Mouse (Mus musculus) limb, embryonic 12.5 days (tissue): ENCODE measurements at regions not wholly inside any gene's neighbourhood (a gene's known extent, or its start where the extent isn't known, plus 50 kb on each side); places are given as distances from the start of the nearest gene placed in this dataset.

Experiments
- ATAC-seq: fragments of 200-750 bp; cut with Nextera tagmentation; 2 replicates; pipeline ENCODE4 v1.8.0; 2017; ENCODE audit warnings: low read depth, moderate TSS enrichment; ENCODE audit not compliant: insufficient number of reproducible peaks, insufficient read depth, low FRiP score, low TSS enrichment
- H3K27ac ChIP-seq: fragments of 300-500 bp; sonication (generic); 2 replicates; pipeline ENCODE4 v1.5.1; 2016; ENCODE audit warnings: mild to moderate bottlenecking, moderate library complexity
- H3K27me3 ChIP-seq: fragments of 300-500 bp; sonication (generic); 2 replicates; pipeline ENCODE4 v1.6.1; 2016; ENCODE audit warnings: mild to moderate bottlenecking, moderate library complexity
- H3K36me3 ChIP-seq: fragments of 300-500 bp; sonication (generic); 2 replicates; pipeline ENCODE4 v1.6.1; 2016; ENCODE audit warnings: mild to moderate bottlenecking, moderate library complexity
- H3K4me1 ChIP-seq: fragments of 300-500 bp; sonication (generic); replicated peaks from 2 replicates; pipeline ENCODE4 v1.6.1; 2016
- H3K4me2 ChIP-seq: fragments of 300-500 bp; sonication (generic); 2 replicates; pipeline ENCODE4 v1.6.1; 2016; ENCODE audit warnings: mild to moderate bottlenecking, moderate library complexity
- H3K4me3 ChIP-seq: fragments of 300-500 bp; sonication (generic); replicated peaks from 2 replicates; pipeline ENCODE4 v1.5.1; 2016; ENCODE audit warnings: mild to moderate bottlenecking
- H3K9ac ChIP-seq: fragments of 300-500 bp; sonication (generic); replicated peaks from 2 replicates; pipeline ENCODE4 v1.6.1; 2016; ENCODE audit warnings: mild to moderate bottlenecking, moderate library complexity
- H3K9me3 ChIP-seq: fragments of 300-500 bp; sonication (generic); 2 replicates; pipeline ENCODE4 v1.6.1; 2016; ENCODE audit warnings: mild to moderate bottlenecking, moderate library complexity
- WGBS: fragments of 180-500 bp; shearing (Covaris S2); methylation state at CpG from one replicate; pipeline ENCODE4 v1.1.7; 2016; 5-methylcytosine and 5-hydroxymethylcytosine counted together

GRCm38 (mm10) chr1:119290165-119290916 is 131.7 kb downstream of the Inhbb start:
- Histone ChIP-seq H3K36me3 (no peaks in the 10 kb centered on the region), H3K9me3 (no peaks in the 10 kb centered on the region), H3K27ac (no peak overlapping the region), H3K4me3 (no peak overlapping the region), H3K4me2 (no peak overlapping the region), H3K9ac (no peak overlapping the region), H3K4me1 (no peaks in the 10 kb centered on the region), H3K27me3 (no peaks in the 10 kb centered on the region)
- no peak for ATAC-seq
- WGBS: 74% methylated on average over 8 of the region's 9 CpGs

DNA sequence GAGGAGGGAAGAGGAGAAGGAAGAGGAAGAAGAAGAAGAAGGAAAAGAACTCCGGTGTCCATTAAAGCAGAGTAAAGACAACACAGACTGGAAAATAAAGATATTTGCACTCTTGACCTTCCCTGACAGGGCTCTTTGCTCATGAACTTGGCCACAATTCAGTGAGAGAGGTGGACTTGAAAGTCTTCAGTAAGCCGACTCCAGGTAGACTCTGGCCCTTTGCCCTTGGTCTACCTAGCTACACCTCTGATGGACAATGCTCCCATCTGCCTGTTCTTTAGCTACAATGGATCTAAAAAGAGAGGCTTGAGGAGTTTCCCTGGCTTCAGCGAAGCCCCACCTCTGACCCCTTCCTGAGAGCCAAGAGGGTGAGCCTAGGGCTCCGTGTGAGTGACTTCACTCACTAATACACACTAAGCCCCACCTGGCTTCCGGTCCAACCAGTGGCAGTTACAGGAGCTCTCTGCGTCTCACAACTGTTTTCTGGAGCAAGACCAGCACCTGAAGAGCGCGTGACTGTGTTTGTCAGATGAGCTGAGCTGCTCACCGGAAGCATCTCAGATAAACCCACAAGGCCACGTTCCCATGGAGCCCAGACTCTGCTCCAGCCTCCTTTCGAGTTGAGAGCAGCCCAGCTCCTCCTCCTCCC is 132.4 kb downstream of the Inhbb start:
- no peak overlapping the region for H3K4me3 ChIP-seq
- no peak overlapping the region for H3K9ac ChIP-seq
- no peaks in the 10 kb centered on the region for H3K36me3 ChIP-seq
- no peaks in the 10 kb centered on the region for H3K4me1 ChIP-seq
- WGBS: 79% methylated on average over 11 of the region's 11 CpGs
- no peak overlapping the region for H3K4me2 ChIP-seq
- no peaks in the 10 kb centered on the region for H3K9me3 ChIP-seq
- H3K27ac ChIP-seq: no peak overlapping the region
- H3K27me3 ChIP-seq: no peaks in the 10 kb centered on the region
- ATAC-seq: no peak

- WGBS: 85% methylated on average over 1 of the region's 1 CpGs
- Histone ChIP-seq H3K9ac (no peak overlapping the region), H3K4me3 (no peak overlapping the region), H3K27me3 (no peaks in the 10 kb centered on the region), H3K27ac (no peak overlapping the region), H3K36me3 (no peaks in the 10 kb centered on the region), H3K4me1 (no peaks in the 10 kb centered on the region), H3K9me3 (no peaks in the 10 kb centered on the region), H3K4me2 (no peak overlapping the region)
- ATAC-seq: no peak
These were observed 139.6 kb downstream of the Inhbb start for GRCm38 (mm10) chr1:119282416-119282815.

- no peaks in the 10 kb centered on the region for H3K27me3 ChIP-seq
- no peak overlapping the region for H3K4me3 ChIP-seq
- H3K9ac ChIP-seq: no peak overlapping the region
- H3K36me3 ChIP-seq: no peaks in the 10 kb centered on the region
- WGBS: 80% methylated on average over 3 of the region's 3 CpGs
- no peak for ATAC-seq
- no peaks in the 10 kb centered on the region for H3K4me1 ChIP-seq
- H3K4me2 ChIP-seq: no peak overlapping the region
- H3K27ac ChIP-seq: no peak overlapping the region
- H3K9me3 ChIP-seq: no peaks in the 10 kb centered on the region
These were observed 142.8 kb downstream of the Inhbb start for GRCm38 (mm10) chr1:119279261-119279660.

DNA sequence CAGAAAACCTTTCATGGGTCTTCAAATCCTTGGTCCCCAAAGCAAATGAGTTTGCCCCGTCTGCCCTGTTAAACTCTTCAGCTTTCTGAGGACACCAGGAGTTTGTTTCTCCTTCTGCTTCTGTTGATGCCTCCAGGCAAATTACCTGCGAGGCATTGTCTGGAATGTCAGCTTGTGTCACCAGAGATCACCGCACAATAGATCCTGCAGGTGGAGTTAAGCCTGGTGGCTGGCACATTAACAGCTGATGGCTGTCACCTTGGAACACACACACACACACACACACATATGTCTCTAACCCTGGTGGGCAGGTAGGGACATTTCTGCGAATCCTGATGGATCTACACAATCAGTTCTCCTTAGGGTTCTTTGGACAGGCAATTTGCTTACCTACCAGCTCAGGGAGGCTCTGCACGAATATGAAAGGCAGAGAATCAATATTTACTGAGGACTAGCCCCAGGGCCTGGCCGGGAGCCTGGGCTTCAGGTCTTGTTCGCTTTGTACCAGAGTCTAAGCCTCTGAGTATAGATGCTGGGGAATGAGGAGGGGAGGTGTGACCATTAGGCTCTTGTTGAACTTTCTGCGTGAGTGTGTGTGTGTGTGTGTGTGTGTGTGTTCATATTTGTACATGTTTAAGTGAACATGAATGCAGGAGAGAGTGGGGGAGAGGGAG is 143.4 kb downstream of the Inhbb start:
- H3K4me3 ChIP-seq: no peak overlapping the region
- H3K27me3 ChIP-seq: no peaks in the 10 kb centered on the region
- H3K4me2 ChIP-seq: no peak overlapping the region
- 80% methylated on average over 8 of the region's 8 CpGs for WGBS
- H3K36me3 ChIP-seq: no peaks in the 10 kb centered on the region
- no peak for ATAC-seq
- H3K9me3 ChIP-seq: no peaks in the 10 kb centered on the region
- no peaks in the 10 kb centered on the region for H3K4me1 ChIP-seq
- no peak overlapping the region for H3K27ac ChIP-seq
- H3K9ac ChIP-seq: no peak overlapping the region

DNA sequence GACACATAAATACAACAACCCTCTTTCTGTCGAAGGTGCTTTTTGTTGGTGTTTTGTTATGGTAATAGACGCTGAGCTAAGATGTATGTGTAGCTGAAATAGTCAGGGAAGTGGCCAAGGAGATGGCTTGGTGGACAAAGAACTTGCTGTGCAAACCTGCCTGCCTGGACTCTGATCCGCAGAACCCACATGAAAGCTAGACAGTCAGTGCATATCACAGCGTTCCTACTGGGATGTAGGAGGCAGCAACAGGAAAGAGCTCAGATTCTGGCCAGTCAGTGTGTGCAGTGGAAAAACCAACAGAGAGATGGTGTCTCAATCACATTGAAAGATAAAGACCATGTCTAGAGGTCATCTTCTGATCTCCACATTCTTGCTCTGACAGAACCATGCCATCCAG is 144.1 kb downstream of the Inhbb start:
- H3K9me3 ChIP-seq: no peaks in the 10 kb centered on the region
- H3K36me3 ChIP-seq: no peaks in the 10 kb centered on the region
- H3K4me3 ChIP-seq: no peak overlapping the region
- H3K9ac ChIP-seq: no peak overlapping the region
- H3K27ac ChIP-seq: no peak overlapping the region
- no peak for ATAC-seq
- H3K27me3 ChIP-seq: no peaks in the 10 kb centered on the region
- WGBS: 82% methylated on average over 4 of the region's 4 CpGs
- no peak overlapping the region for H3K4me2 ChIP-seq
- no peaks in the 10 kb centered on the region for H3K4me1 ChIP-seq

DNA sequence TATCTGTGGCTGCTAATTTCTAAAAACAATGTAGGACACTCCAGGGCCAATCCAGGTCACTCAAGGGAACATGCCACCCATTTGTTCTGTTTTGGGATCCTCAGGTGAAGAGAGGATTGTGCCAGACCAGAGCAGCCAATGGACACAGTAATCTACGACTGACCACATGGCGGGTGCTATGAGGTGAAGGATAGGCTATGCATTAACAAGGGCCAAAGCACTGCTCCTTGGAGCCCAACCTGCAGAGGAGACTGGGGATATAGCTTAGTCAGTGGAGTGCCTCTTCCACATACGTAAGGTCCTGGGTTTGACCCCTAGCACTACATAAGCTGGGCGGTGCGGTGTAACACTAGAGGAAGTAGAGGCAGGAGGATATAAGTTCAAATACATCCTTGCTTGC is 156.0 kb downstream of the Inhbb start:
- no peaks in the 10 kb centered on the region for H3K36me3 ChIP-seq
- H3K9ac ChIP-seq: no peak overlapping the region
- no peak for ATAC-seq
- WGBS: 92% methylated on average over 5 of the region's 5 CpGs
- H3K9me3 ChIP-seq: peaks cover 9% of the 10 kb centered on the region; the same call in 1 of the 2 replicates
- no peaks in the 10 kb centered on the region for H3K4me1 ChIP-seq
- no peak overlapping the region for H3K27ac ChIP-seq
- no peak overlapping the region for H3K4me3 ChIP-seq
- no peak overlapping the region for H3K4me2 ChIP-seq
- no peaks in the 10 kb centered on the region for H3K27me3 ChIP-seq

DNA sequence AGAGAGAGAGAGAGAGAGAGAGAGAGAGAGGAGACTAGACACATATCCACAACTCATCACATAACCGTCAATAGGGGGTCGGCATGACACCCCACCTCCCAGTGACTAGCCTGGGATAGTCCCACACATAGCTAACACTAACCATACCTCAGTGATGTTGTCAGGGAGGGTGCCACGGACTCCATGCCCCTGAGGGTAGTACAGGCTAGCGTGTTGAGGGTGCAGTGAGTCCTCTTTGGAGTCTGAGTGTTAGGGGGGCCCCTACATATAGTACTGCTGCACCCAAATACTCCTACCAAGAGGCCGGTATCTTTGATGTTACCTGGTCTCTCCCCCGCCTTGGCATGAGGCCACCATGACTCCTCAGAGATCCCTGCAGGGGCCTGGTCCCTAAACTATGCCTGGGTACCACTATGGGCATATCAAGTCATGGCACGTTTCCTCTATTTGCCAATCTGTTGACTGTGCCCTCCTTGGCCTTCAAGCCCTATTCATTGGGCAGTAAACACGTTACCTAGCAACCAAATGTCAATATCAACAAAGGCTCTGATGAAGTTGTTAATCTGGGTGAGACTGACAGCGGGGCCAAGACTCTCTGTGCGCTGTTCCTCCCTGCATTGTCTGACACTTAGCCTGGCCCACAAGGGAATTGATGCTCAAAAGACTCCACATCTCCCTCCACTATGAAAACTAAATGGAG is 156.7 kb downstream of the Inhbb start:
- 0 out of 2 replicates have a peak, but pooled peaks have one; percentile 20 for ATAC-seq
- no peak overlapping the region for H3K4me2 ChIP-seq
- H3K4me3 ChIP-seq: no peak overlapping the region
- H3K27me3 ChIP-seq: no peaks in the 10 kb centered on the region
- H3K36me3 ChIP-seq: no peaks in the 10 kb centered on the region
- WGBS: 78% methylated on average over 10 of the region's 10 CpGs
- no peak overlapping the region for H3K27ac ChIP-seq
- no peak overlapping the region for H3K9ac ChIP-seq
- H3K9me3 ChIP-seq: peaks cover 9% of the 10 kb centered on the region; the same call in 1 of the 2 replicates
- no peaks in the 10 kb centered on the region for H3K4me1 ChIP-seq

GRCm38 (mm10) chr1:119259455-119259854 is 162.6 kb downstream of the Inhbb start:
- Histone ChIP-seq H3K36me3 (no peaks in the 10 kb centered on the region), H3K9me3 (0 out of 2 replicates have a peak, but pooled peaks cover 3% of the 10 kb centered on the region), H3K9ac (no peak overlapping the region), H3K27ac (no peak overlapping the region), H3K4me2 (no peak overlapping the region), H3K4me1 (no peaks in the 10 kb centered on the region), H3K4me3 (no peak overlapping the region), H3K27me3 (no peaks in the 10 kb centered on the region)
- WGBS: 88% methylated on average over 9 of the region's 9 CpGs
- ATAC-seq: no peak

GRCm38 (mm10) chr1:119256769-119257168 is 165.3 kb downstream of the Inhbb start:
- Histone ChIP-seq H3K4me2 (no peak overlapping the region), H3K27ac (no peak overlapping the region), H3K4me3 (no peak overlapping the region), H3K9ac (no peak overlapping the region), H3K27me3 (no peaks in the 10 kb centered on the region), H3K36me3 (no peaks in the 10 kb centered on the region), H3K4me1 (no peaks in the 10 kb centered on the region), H3K9me3 (0 out of 2 replicates have a peak, but pooled peaks cover 1% of the 10 kb centered on the region)
- no peak for ATAC-seq
- WGBS: 82% methylated on average over 8 of the region's 8 CpGs

GRCm38 (mm10) chr1:119256097-119256473 is 166.0 kb downstream of the Inhbb start:
- Histone ChIP-seq H3K4me1 (no peaks in the 10 kb centered on the region), H3K9me3 (no peaks in the 10 kb centered on the region), H3K27ac (no peak overlapping the region), H3K9ac (no peak overlapping the region), H3K4me3 (no peak overlapping the region), H3K36me3 (no peaks in the 10 kb centered on the region), H3K4me2 (no peak overlapping the region), H3K27me3 (no peaks in the 10 kb centered on the region)
- ATAC-seq: no peak
- 51% methylated on average over 5 of the region's 5 CpGs for WGBS
